Mouse (Mus musculus) embryonic fibroblast, embryonic 13.5 days (primary cell): ENCODE measurements around the gene Gjc2.

Experiments
- CTCF ChIP-seq: IDR thresholded peaks from 2 replicates; pipeline ENCODE4 v1.5.1; 2011; ENCODE audit warnings: mild to moderate bottlenecking, control low read depth, low read length, moderate library complexity, borderline replicate concordance; ENCODE audit not compliant: insufficient read depth
- POLR2A ChIP-seq: IDR thresholded peaks from 2 replicates; pipeline ENCODE4 v1.6.1; 2011; ENCODE audit warnings: low read depth, mild to moderate bottlenecking, control low read depth, low read length, moderate library complexity

DNA sequence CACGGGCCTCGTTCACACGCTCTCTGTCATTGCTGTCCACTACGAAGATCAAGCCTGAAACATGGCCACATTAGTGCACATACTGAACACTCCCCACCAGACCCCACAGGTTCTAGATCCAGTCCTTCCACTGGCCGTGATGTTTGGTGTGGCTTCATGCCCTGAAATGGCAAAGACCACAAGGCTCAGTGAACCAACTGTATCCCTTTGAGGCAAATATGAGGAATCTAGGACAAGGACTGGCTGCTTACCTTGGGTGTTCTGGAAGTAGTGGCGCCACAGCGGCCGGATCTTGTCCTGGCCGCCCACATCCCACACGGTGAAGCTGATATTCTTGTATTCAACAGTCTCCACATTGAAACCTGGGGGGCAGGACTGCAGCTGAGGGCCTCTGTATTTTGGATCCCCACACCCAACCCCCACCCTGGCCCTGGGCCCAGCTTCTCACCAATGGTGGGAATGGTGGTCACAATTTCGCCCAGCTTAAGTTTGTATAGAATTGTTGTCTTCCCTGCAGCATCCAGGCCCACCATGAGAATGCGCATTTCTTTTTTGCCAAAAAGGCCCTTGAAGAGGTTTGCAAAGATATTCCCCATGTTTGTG is 30.0 kb upstream of the Gjc2 start:
- TF ChIP-seq CTCF (no peak), POLR2A (no peak)
